Mouse (Mus musculus) C2C12 (cell line): ENCODE data around the gene Apobec1.

Experiments
- CTCF ChIP-seq: IDR thresholded peaks from one replicate; pipeline ENCODE4 v1.5.1; 2011; ENCODE audit not compliant: control insufficient read depth, insufficient read depth, insufficient read length
- MYOD1 ChIP-seq: IDR thresholded peaks from one replicate; pipeline ENCODE4 v1.6.1; 2011; ENCODE audit warnings: low read depth; ENCODE audit not compliant: control insufficient read depth, insufficient read length
- USF1 ChIP-seq: IDR thresholded peaks from one replicate; pipeline ENCODE4 v1.6.1; 2011; ENCODE audit warnings: low read depth, mild to moderate bottlenecking, control low read depth, moderate library complexity

DNA sequence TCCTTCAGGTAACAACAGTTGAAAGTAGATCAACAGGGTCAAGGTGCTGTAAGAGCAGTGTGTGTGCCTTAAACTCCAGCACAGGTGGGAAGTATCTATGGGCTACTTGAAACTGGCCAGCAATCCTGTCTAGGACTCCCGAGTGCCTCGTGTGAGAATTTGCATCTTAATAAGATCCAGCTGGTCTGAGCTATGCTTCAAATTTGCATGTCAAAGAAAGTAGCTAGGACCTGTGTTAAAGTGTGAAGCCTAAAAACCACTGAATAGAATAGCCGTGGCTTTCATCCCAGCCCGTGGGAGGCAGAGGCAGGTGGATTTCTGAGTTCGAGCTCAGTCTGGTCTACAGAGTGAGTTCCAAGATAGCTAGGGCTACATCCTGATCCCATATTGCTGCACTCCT is 22.2 kb upstream of the Apobec1 start:
- TF ChIP-seq CTCF (no peak), MYOD1 (no peak), USF1 (no peak)
